Mouse (Mus musculus): ENCODE results near the gene Mindy4. TPM values are rescaled to one million over a fixed set of nuclear protein-coding genes. Genes with fewer than 3 reads are reported as not detected.

Mindy4 gene
- polyA plus RNA-seq (2015; fragmentation: Nextera tagmentation; extraction: Ambion mirVana): 5.0 and 6.4 TPM in 2 replicates

GRCm38 (mm10) chr6:55202913-55203910, at the start of gene Mindy4:
Mindy4 (plus strand) TSS chr6:55203383.
- Histone ChIP-seq H3K4me1 (peaks cover 11% of the 10 kb centered on the region), H3K4me3 (peak within 1 kb of the TSS; percentile 70), H3K4me2 (peak within 1 kb of the TSS; percentile 81), H3K36me3 (no peaks in the 10 kb centered on the region), H3K9me3 (no peaks in the 10 kb centered on the region), H3K9ac (peak within 1 kb of the TSS; percentile 86), H3K27ac (replicated peaks) (peak within 1 kb of the TSS; percentile 89), H3K27me3 (replicated peaks) (no peaks in the 10 kb centered on the region)
- 4% methylated on average over 33 of the region's 33 CpGs for WGBS
- ATAC-seq (ENCODE audit: extremely low read depth, insufficient number of reproducible peaks, low FRiP score, low TSS enrichment): peak; percentile 88

DNA sequence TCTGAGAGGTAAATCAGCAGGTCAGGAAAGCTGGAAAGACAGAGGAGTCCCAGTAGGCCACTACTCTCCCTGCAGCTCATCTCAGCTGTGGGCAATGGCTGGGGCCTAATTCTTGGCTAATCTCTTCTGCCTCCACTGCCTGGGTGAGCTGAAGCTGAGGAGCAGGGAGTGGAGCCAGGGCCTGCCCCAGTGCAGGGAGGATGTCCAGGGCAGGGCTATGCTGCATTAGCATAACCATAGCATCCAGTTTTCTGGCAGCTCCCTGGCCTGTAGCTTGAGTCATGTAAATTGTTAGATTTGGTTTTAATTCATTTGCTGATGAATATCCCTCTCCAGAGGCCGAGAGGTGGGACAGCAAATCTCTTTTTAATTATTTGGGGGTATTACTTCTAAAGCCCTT, 43.9 kb upstream of the Mindy4 start:
- Histone ChIP-seq H3K9ac (no peak overlapping the region), H3K27me3 (replicated peaks) (peaks cover 4% of the 10 kb centered on the region), H3K4me1 (peaks cover 2% of the 10 kb centered on the region; the same call in 1 of the 2 replicates), H3K27ac (replicated peaks) (no peak overlapping the region), H3K9me3 (no peaks in the 10 kb centered on the region), H3K4me2 (no peak overlapping the region), H3K4me3 (no peak overlapping the region), H3K36me3 (no peaks in the 10 kb centered on the region)
- ATAC-seq (ENCODE audit: extremely low read depth, insufficient number of reproducible peaks, low FRiP score, low TSS enrichment): no peak
- 76% methylated on average over 1 of the region's 1 CpGs for WGBS

- Histone ChIP-seq H3K9me3 (no peaks in the 10 kb centered on the region), H3K27me3 (replicated peaks) (peaks cover 14% of the 10 kb centered on the region), H3K4me3 (no peak overlapping the region), H3K4me1 (no peaks in the 10 kb centered on the region), H3K36me3 (no peaks in the 10 kb centered on the region), H3K27ac (replicated peaks) (no peak overlapping the region), H3K9ac (no peak overlapping the region), H3K4me2 (no peak overlapping the region)
- no peak for ATAC-seq (ENCODE audit: extremely low read depth, insufficient number of reproducible peaks, low FRiP score, low TSS enrichment)
- 56% methylated on average over 5 of the region's 5 CpGs for WGBS
Measured at GRCm38 (mm10) chr6:55161311-55161761, 41.8 kb upstream of the Mindy4 start.

- WGBS: 78% methylated on average over 8 of the region's 8 CpGs
- ATAC-seq (ENCODE audit: extremely low read depth, insufficient number of reproducible peaks, low FRiP score, low TSS enrichment): no peak
Measured at GRCm38 (mm10) chr6:55163046-55163584, 40.1 kb upstream of the Mindy4 start.

DNA sequence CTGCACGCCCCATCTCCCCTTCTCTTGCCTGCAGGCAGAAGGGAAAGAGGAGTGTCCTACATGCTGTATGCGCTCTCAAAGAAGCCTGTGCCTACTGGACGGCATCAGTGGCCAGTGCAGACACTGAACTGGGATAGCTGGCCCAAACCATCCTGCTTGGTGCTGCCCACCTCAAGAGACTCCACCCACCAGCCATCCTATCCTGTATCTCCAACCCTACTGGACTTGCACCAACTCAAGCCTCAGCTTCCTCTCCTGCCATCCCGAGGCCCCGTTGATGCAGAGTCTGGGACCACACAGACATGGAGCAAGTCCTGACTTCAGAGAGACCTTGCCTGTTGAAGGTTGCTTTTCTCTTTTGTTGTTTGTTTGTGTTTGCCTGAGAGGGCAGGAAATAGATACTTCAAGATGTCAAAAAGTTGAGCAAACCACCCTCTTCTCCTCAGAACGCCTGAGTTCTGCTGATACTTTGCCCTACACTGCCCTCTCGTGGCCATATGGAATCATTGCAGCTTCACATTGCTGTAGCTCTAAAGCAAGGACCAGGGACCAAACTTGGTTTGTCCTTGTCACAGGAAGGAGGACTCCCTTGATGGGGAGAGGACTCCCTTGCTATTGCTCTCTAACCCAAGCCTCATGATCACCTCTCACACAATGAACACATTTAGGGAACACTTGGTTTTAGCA, 36.3 kb upstream of the Mindy4 start:
- H3K9me3 ChIP-seq: no peaks in the 10 kb centered on the region
- no peak overlapping the region for H3K9ac ChIP-seq
- no peaks in the 10 kb centered on the region for H3K4me1 ChIP-seq
- H3K36me3 ChIP-seq: no peaks in the 10 kb centered on the region
- peaks cover 23% of the 10 kb centered on the region for H3K27me3 ChIP-seq (replicated peaks)
- H3K27ac ChIP-seq (replicated peaks): no peak overlapping the region
- no peak overlapping the region for H3K4me3 ChIP-seq
- no peak for ATAC-seq (ENCODE audit: extremely low read depth, insufficient number of reproducible peaks, low FRiP score, low TSS enrichment)
- WGBS: 45% methylated on average over 7 of the region's 7 CpGs
- no peak overlapping the region for H3K4me2 ChIP-seq

More at GRCm38 (mm10) chr6:55163046-55163584, 40.1 kb upstream of the Mindy4 start:
- Histone ChIP-seq H3K27me3 (replicated peaks) (peaks cover 20% of the 10 kb centered on the region), H3K36me3 (no peaks in the 10 kb centered on the region), H3K4me2 (no peak overlapping the region), H3K4me1 (no peaks in the 10 kb centered on the region), H3K4me3 (no peak overlapping the region), H3K9me3 (no peaks in the 10 kb centered on the region), H3K9ac (no peak overlapping the region), H3K27ac (replicated peaks) (no peak overlapping the region)

DNA sequence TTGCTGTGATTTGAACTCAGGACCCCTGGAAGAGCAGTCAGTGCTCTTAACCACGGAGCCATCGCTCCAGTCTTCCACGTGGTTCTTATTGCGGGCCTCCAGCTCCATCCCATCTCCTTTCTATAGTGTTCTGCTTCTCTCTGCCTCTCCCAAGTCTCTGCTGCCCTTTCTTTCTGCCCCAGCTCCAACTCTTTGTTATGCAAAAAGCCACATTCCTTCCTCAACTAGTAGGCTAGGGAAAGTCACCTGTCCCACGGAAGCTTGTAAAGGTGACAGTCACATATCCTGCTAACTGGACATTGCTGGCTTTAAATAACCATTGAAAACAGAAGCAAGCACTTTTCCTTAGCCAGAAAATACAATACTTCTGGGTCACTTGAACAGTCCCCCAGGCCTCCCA, 33.4 kb upstream of the Mindy4 start:
- no peaks in the 10 kb centered on the region for H3K9me3 ChIP-seq
- no peak for ATAC-seq (ENCODE audit: extremely low read depth, insufficient number of reproducible peaks, low FRiP score, low TSS enrichment)

DNA sequence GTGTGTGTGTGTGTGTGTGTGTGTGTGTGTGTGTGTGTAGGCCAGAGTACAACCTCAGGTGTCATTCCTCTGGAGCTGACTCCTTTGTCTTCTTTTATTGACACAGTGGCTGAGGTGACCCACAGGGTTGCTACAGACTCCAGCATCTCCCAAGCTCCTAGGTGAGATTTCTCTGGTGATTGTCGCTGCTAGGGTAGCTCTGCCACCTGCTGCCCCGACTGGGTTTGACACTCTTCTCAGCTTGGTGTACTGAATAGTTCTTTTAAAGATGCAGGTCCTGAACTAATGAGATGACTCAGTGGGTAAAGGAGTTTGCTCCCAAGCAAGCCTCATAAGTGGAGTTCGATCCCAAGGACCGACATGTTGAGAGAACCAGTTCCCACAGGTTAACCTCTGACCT, 31.5 kb upstream of the Mindy4 start:
- no peak for ATAC-seq (ENCODE audit: extremely low read depth, insufficient number of reproducible peaks, low FRiP score, low TSS enrichment)
- no peaks in the 10 kb centered on the region for H3K9me3 ChIP-seq
- H3K9ac ChIP-seq: no peak overlapping the region
- H3K4me3 ChIP-seq: no peak overlapping the region
- 54% methylated on average over 4 of the region's 4 CpGs for WGBS
- H3K36me3 ChIP-seq: no peaks in the 10 kb centered on the region
- peaks cover 11% of the 10 kb centered on the region for H3K4me1 ChIP-seq
- H3K27me3 ChIP-seq (replicated peaks): peaks cover 8% of the 10 kb centered on the region
- no peak overlapping the region for H3K27ac ChIP-seq (replicated peaks)
- H3K4me2 ChIP-seq: no peak overlapping the region

More for the DNA sequence above, 33.4 kb upstream of the Mindy4 start:
- Histone ChIP-seq H3K4me1 (no peaks in the 10 kb centered on the region), H3K27ac (replicated peaks) (no peak overlapping the region), H3K27me3 (replicated peaks) (peaks cover 13% of the 10 kb centered on the region), H3K4me3 (no peak overlapping the region), H3K9ac (no peak overlapping the region), H3K4me2 (no peak overlapping the region), H3K36me3 (no peaks in the 10 kb centered on the region)
- WGBS: 64% methylated on average over 5 of the region's 5 CpGs

- Histone ChIP-seq H3K36me3 (no peaks in the 10 kb centered on the region), H3K27ac (replicated peaks) (no peak overlapping the region), H3K9me3 (no peaks in the 10 kb centered on the region), H3K4me2 (no peak overlapping the region), H3K4me3 (no peak overlapping the region), H3K4me1 (peaks cover 11% of the 10 kb centered on the region), H3K27me3 (replicated peaks) (peaks cover 8% of the 10 kb centered on the region), H3K9ac (no peak overlapping the region)
- 62% methylated on average over 10 of the region's 10 CpGs for WGBS
- ATAC-seq (ENCODE audit: extremely low read depth, insufficient number of reproducible peaks, low FRiP score, low TSS enrichment): 0 out of 2 replicates have a peak, but pooled peaks have one; percentile 10
Measured at GRCm38 (mm10) chr6:55173171-55173570, 30.0 kb upstream of the Mindy4 start.

DNA sequence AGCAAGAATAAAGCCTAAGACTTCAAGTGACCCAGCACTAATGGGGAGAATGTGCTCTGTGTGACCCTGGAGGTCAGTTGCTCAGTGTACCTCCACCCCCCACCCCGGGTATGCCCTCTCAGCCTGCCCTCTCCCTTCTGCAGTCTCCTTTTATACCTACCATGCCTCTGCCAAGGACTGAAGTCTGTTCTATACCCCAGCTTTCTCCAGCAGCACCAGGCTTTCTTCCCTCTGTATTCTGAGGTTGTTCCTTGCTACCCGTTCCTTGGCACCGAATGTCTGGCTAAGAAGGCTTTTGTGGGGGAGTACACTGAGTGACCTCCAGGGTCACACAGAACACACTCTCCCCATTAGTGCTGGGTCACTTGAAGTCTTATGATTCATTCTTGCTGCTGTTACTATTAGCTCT, 29.2 kb upstream of the Mindy4 start:
- 51% methylated on average over 3 of the region's 3 CpGs for WGBS
- no peak overlapping the region for H3K4me3 ChIP-seq
- H3K27me3 ChIP-seq (replicated peaks): peaks cover 6% of the 10 kb centered on the region
- H3K9me3 ChIP-seq: no peaks in the 10 kb centered on the region
- no peak overlapping the region for H3K27ac ChIP-seq (replicated peaks)
- ATAC-seq (ENCODE audit: extremely low read depth, insufficient number of reproducible peaks, low FRiP score, low TSS enrichment): no peak
- H3K4me2 ChIP-seq: no peak overlapping the region
- no peaks in the 10 kb centered on the region for H3K36me3 ChIP-seq
- no peak overlapping the region for H3K9ac ChIP-seq
- peaks cover 11% of the 10 kb centered on the region for H3K4me1 ChIP-seq

DNA sequence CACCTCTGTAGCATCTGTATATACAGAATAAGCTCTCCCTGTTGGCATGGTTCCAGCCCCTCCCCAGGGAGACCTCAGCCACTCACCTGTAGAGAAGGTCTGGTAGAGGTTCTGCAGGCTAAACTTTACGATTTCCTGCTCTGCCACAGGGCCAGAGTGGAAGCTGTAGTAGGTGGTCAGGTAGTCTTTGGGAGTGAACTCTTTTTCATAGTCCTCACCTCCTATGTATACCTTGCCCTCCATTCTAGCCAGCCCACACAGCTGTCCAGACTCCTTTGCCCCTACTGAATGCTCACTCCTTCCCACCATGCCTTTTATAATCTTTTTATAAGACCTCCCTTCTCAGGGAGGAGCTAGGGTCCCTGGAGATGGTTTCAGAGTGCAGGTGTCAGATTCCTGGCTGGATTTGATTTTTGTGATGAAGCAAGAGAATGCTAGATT, 28.4 kb upstream of the Mindy4 start, which contains the start of gene Inmt:
Inmt (minus strand) TSS at position 303 of the 441 bp plus-strand sequence.
- H3K4me3 ChIP-seq: no peak within 1 kb of the TSS
- no peaks in the 10 kb centered on the region for H3K36me3 ChIP-seq
- WGBS: 75% methylated on average over 1 of the region's 1 CpGs
- no peak within 1 kb of the TSS for H3K9ac ChIP-seq
- peaks cover 5% of the 10 kb centered on the region; the same call in 1 of the 2 replicates for H3K27me3 ChIP-seq (replicated peaks)
- no peak for ATAC-seq (ENCODE audit: extremely low read depth, insufficient number of reproducible peaks, low FRiP score, low TSS enrichment)
- no peak within 1 kb of the TSS for H3K27ac ChIP-seq (replicated peaks)
- no peak within 1 kb of the TSS for H3K4me2 ChIP-seq
- H3K9me3 ChIP-seq: no peaks in the 10 kb centered on the region
- peaks cover 11% of the 10 kb centered on the region for H3K4me1 ChIP-seq

- H3K9ac ChIP-seq: no peak overlapping the region
- no peaks in the 10 kb centered on the region for H3K9me3 ChIP-seq
- H3K27ac ChIP-seq (replicated peaks): no peak overlapping the region
- peaks cover 5% of the 10 kb centered on the region; the same call in 1 of the 2 replicates for H3K27me3 ChIP-seq (replicated peaks)
- no peak for ATAC-seq (ENCODE audit: extremely low read depth, insufficient number of reproducible peaks, low FRiP score, low TSS enrichment)
- H3K4me2 ChIP-seq: no peak overlapping the region
- peaks cover 11% of the 10 kb centered on the region for H3K4me1 ChIP-seq
- H3K4me3 ChIP-seq: no peak overlapping the region
- WGBS: 29% methylated on average over 2 of the region's 2 CpGs
- H3K36me3 ChIP-seq: no peaks in the 10 kb centered on the region
Measured at GRCm38 (mm10) chr6:55175456-55175855, 27.7 kb upstream of the Mindy4 start.

Measured in heart, embryonic 13.5 days (tissue).